In the genomic region with DNA sequence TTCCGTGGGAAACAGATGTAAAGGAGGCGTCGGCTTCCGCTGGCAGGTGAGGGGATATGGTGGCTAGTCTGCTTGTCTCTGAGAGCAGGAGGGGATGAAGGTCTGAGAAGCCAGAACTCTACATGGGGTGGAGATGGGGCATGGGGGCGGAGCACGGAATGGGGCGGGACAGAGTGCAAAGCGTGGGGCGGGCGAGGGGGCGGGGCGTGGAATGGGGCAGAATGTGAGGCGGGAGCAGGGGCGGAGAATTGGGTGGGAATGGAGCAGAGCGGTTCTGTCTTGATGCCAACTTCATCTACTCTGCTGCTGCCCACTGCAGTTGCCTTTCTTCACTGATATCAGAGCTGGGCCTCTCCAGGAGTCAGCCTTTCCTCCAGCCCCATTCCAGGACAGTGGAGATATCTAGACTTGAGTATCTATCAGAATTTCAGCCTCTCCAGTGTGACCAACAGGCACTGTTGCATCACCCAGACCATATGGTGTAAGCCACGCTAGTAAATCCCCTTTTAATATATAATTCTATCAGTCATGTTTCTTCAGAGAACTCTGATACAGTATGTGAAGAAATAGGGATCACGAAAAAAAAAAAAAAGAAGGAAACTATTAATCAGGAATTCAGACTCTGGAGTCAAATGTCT, we compare ENCODE assay signal across 12 mouse cellular contexts. TPM values are rescaled to one million over a fixed set of nuclear protein-coding genes. Genes with fewer than 3 reads are reported as not detected.
DNase-seq lines count a peak whose midpoint lies in the region; ATAC-seq lines count a peak whose summit lies in the region.
"Had no signal": no experiment of that assay in that cellular context is flagged by ENCODE, and none has a peak within 500 bp of the region (broad histone marks: within the 10 kb centered on the region; RNA-seq: fewer than 3 reads in every experiment).

No protein-coding gene starts in this region.

- H3K9ac ChIP-seq in heart, embryonic 14.5 days (ENCODE audit: low read length), result no peak overlapping the region
- H3K9ac ChIP-seq: embryonic facial prominence, embryonic 12.5 days; neural tube, embryonic 13.5 days had no signal

- no peaks in the 10 kb centered on the region for H3K36me3 ChIP-seq in heart, embryonic 14.5 days (ENCODE audit: control insufficient read depth, insufficient read depth, low read length)
- H3K36me3 ChIP-seq: embryonic facial prominence, embryonic 12.5 days; neural tube, embryonic 13.5 days had no signal

- H3K4me2 ChIP-seq in heart, embryonic 14.5 days (ENCODE audit: low read length), result no peak overlapping the region
- H3K4me2 ChIP-seq: embryonic facial prominence, embryonic 12.5 days; neural tube, embryonic 13.5 days had no signal

- H3K27ac ChIP-seq in heart, embryonic 14.5 days (replicated peaks in 1 of 2; ENCODE audit: control insufficient read depth in 1 of 2, insufficient read depth in 1 of 2, low read depth in 2 of 2, low read length in 2 of 2), result no peak overlapping the region
- H3K27ac ChIP-seq: embryonic facial prominence, embryonic 12.5 days; neural tube, embryonic 13.5 days had no signal

- no peaks in the 10 kb centered on the region for H3K27me3 ChIP-seq in heart, embryonic 14.5 days (ENCODE audit: control insufficient read depth, insufficient read depth, low read length)
- H3K27me3 ChIP-seq: embryonic facial prominence, embryonic 12.5 days; neural tube, embryonic 13.5 days had no signal

- peaks cover 8 to 10% of the 10 kb centered on the region in 2 experiments for H3K4me1 ChIP-seq in heart, embryonic 14.5 days (ENCODE audit: control insufficient read depth in 2 of 2, insufficient read depth in 2 of 2, low read length in 2 of 2)
- H3K4me1 ChIP-seq: embryonic facial prominence, embryonic 12.5 days; neural tube, embryonic 13.5 days had no signal

- H3K9me3 ChIP-seq in heart, embryonic 14.5 days (ENCODE audit: control insufficient read depth, low read length), result no peaks in the 10 kb centered on the region
- H3K9me3 ChIP-seq: embryonic facial prominence, embryonic 12.5 days; neural tube, embryonic 13.5 days had no signal

- DNase-seq in heart, adult 8-10 months (ENCODE audit: low spot score), result no peak
- peak; percentile 30 for DNase-seq in CD4-positive helper T cell, adult 2 months (ENCODE audit: low read depth, low spot score)
- peak; percentile 27 for DNase-seq in lung, postnatal 36 days
- no peak for DNase-seq in embryo, embryonic 10 days (ENCODE audit: low spot score)
- DNase-seq in embryo, embryonic 9.5 days (ENCODE audit: extremely low spot score), result no peak
- DNase-seq: gastrocnemius, postnatal 10 days had no signal

- ATAC-seq in heart, embryonic 14.5 days (ENCODE audit: insufficient number of reproducible peaks, insufficient read depth, low FRiP score, low read depth), result peak; percentile 35; the same call in 1 of the 2 replicates
- ATAC-seq in hematopoietic stem cell, adult 5-6 weeks (replicated peaks in 1 of 2; ENCODE audit: insufficient read depth in 1 of 2, low FRiP score in 2 of 2, low TSS enrichment in 1 of 2, low read depth in 1 of 2, poor library complexity in 2 of 2, severe bottlenecking in 2 of 2), result peak; percentile 54 to 62
- ATAC-seq in erythroblast, adult 5-6 weeks (replicated peaks; ENCODE audit: low FRiP score, poor library complexity, severe bottlenecking), result no peak
- ATAC-seq: inflammation-experienced regulatory T-cells, adult 6 months had no signal

- 37% methylated on average over 17 of the region's 17 CpGs for WGBS in heart, embryonic 14.5 days

- no peak overlapping the region for H3K4me3 ChIP-seq in heart, embryonic 14.5 days (ENCODE audit: control insufficient read depth in 1 of 2, insufficient read depth in 1 of 2, low read depth in 1 of 2, low read length in 2 of 2)
- H3K4me3 ChIP-seq: embryonic facial prominence, embryonic 12.5 days; neural tube, embryonic 13.5 days had no signal

RNA-seq across cellular contexts. Expression of a gene that starts 21.9 kb away (rescaled TPM):
- 5,314 and 7,420 TPM in 2 replicates for polyA plus RNA-seq in heart, embryonic 14.5 days (2014; fragmentation: Nextera tagmentation; extraction: Ambion mirVana)
- 100 to 1,000 TPM; 455 to 787 (median 725) TPM for total RNA-seq in heart, adult 8-10 months (2022)
- not detected in 2 replicates for total RNA-seq in hematopoietic stem cell, adult 5-6 weeks (2017)
- total RNA-seq in erythroblast, adult 5-6 weeks (2015; ENCODE audit: low replicate concordance), result not detected in 2 replicates
- total RNA-seq in erythroblast, adult 5-6 weeks (2017; ENCODE audit: low replicate concordance), result not detected in 2 replicates
- total RNA-seq: gastrocnemius, postnatal 10 days had no signal
- polyA plus RNA-seq: inflammation-experienced regulatory T-cells, adult 6 months had no signal

RNA-seq across cellular contexts. Expression of a gene that starts 29.4 kb away (rescaled TPM):
- polyA plus RNA-seq in heart, embryonic 14.5 days (2014; fragmentation: Nextera tagmentation; extraction: Ambion mirVana), result 0.39 and 0.65 TPM in 2 replicates
- total RNA-seq in heart, adult 8-10 months (2022), result 10 to 100 TPM; 15.2 to 30.8 (median 18.1) TPM
- not detected in 2 replicates for total RNA-seq in hematopoietic stem cell, adult 5-6 weeks (2017)
- not detected in 2 replicates for total RNA-seq in erythroblast, adult 5-6 weeks (2015; ENCODE audit: low replicate concordance)
- not detected in 2 replicates for total RNA-seq in erythroblast, adult 5-6 weeks (2017; ENCODE audit: low replicate concordance)
- total RNA-seq: gastrocnemius, postnatal 10 days had no signal
- polyA plus RNA-seq: inflammation-experienced regulatory T-cells, adult 6 months had no signal

RNA-seq across cellular contexts. Expression of a gene that starts 35.1 kb away (rescaled TPM):
- polyA plus RNA-seq in heart, embryonic 14.5 days (2014; fragmentation: Nextera tagmentation; extraction: Ambion mirVana), result 17.8 and 19.1 TPM in 2 replicates
- total RNA-seq in heart, adult 8-10 months (2022), result 10 to 100 TPM; 54.8 to 67.3 (median 62.1) TPM
- 34.5 and 39.9 TPM in 2 replicates for total RNA-seq in hematopoietic stem cell, adult 5-6 weeks (2017)
- 9.8 and 11.3 TPM in 2 replicates for total RNA-seq in erythroblast, adult 5-6 weeks (2015; ENCODE audit: low replicate concordance)
- 6.8 and 22.3 TPM in 2 replicates for total RNA-seq in erythroblast, adult 5-6 weeks (2017; ENCODE audit: low replicate concordance)

RNA-seq across cellular contexts. Expression of a gene that starts 42.4 kb away (rescaled TPM):
- 77.0 and 86.2 TPM in 2 replicates for polyA plus RNA-seq in heart, embryonic 14.5 days (2014; fragmentation: Nextera tagmentation; extraction: Ambion mirVana)
- total RNA-seq in heart, adult 8-10 months (2022), result 10 to 100 TPM; 33.1 to 50.4 (median 39.8) TPM
- total RNA-seq in hematopoietic stem cell, adult 5-6 weeks (2017), result 39.9 and 55.8 TPM in 2 replicates
- total RNA-seq in erythroblast, adult 5-6 weeks (2015; ENCODE audit: low replicate concordance), result 20.7 and 26.5 TPM in 2 replicates
- 4.2 and 18.0 TPM in 2 replicates for total RNA-seq in erythroblast, adult 5-6 weeks (2017; ENCODE audit: low replicate concordance)

RNA-seq across cellular contexts. Expression of a gene that starts 58.7 kb away (rescaled TPM):
- polyA plus RNA-seq in heart, embryonic 14.5 days (2014; fragmentation: Nextera tagmentation; extraction: Ambion mirVana), result 25.0 and 32.8 TPM in 2 replicates
- total RNA-seq in heart, adult 8-10 months (2022), result 10 to 100 TPM; 14.9 to 28.0 (median 19.4) TPM
- 0.25 and 0.65 TPM in 2 replicates for total RNA-seq in hematopoietic stem cell, adult 5-6 weeks (2017)
- total RNA-seq in erythroblast, adult 5-6 weeks (2015; ENCODE audit: low replicate concordance), result not detected in 2 replicates
- not detected in 2 replicates for total RNA-seq in erythroblast, adult 5-6 weeks (2017; ENCODE audit: low replicate concordance)

Comparison
In these comparisons a context has a peak if more than half of its experiments do, and no peak if none do; other contexts are left out.
1. DNase-seq: peak in CD4-positive helper T cell, adult 2 months (single experiment) and lung, postnatal 36 days (single experiment); none in heart, adult 8-10 months (single experiment), embryo, embryonic 10 days (single experiment) and embryo, embryonic 9.5 days (single experiment).
2. RNA of a gene that starts 21.9 kb away (total RNA-seq): 455 to 787 TPM in heart, adult 8-10 months; not detected in hematopoietic stem cell, adult 5-6 weeks and not detected in erythroblast, adult 5-6 weeks; every median in the first group is over 100 times any median in the second.
3. RNA of a gene that starts 29.4 kb away (total RNA-seq): 15.2 to 30.8 TPM in heart, adult 8-10 months; not detected in hematopoietic stem cell, adult 5-6 weeks and not detected in erythroblast, adult 5-6 weeks; every median in the first group is over 10 times any median in the second.